Mouse (Mus musculus) liver, postnatal 0 days (tissue): ENCODE data around the gene Sez6l.

ENCODE experiments used
- CTCF ChIP-seq: sonication (generic); IDR thresholded peaks from 2 replicates; pipeline ENCODE4 v1.5.1; 2016; ENCODE audit warnings: antibody characterized with exemption, low read depth
- EP300 ChIP-seq: IDR thresholded peaks from 2 replicates; pipeline ENCODE4 v1.6.1; 2016; ENCODE audit warnings: antibody characterized with exemption, low read depth, mild to moderate bottlenecking

GRCm38 (mm10) chr5:112488101-112488776 lies 88.7 kb downstream of the Sez6l start:
- TF ChIP-seq CTCF (no peak), EP300 (no peak)
